Mouse (Mus musculus) ES-E14 (cell line): ENCODE data around the gene C1ql1. TPM values are rescaled to one million over a fixed set of nuclear protein-coding genes. Genes with fewer than 3 reads are reported as not detected.
"Not testable (repeated sequence)": the region's sequence is repeated elsewhere in the genome, so short reads cannot be mapped to it uniquely, and the experiment has no call there.

ENCODE experiments used
- DNase-seq: peaks from one replicate; pipeline ENCODE4 v3.0.0-alpha.2; 2013; ENCODE audit warnings: low read depth, low spot score
- H3K27ac ChIP-seq: 2 replicates; pipeline ENCODE4 v1.5.1; 2012; ENCODE audit warnings: low read depth, mild to moderate bottlenecking, low read length, moderate library complexity, mixed read lengths; ENCODE audit not compliant: poor library complexity, insufficient read depth, severe bottlenecking
- H3K36me3 ChIP-seq: 2 replicates; pipeline ENCODE4 v1.6.1; 2012; ENCODE audit warnings: mild to moderate bottlenecking, low read length, moderate library complexity, mixed read lengths; ENCODE audit not compliant: control insufficient read depth, poor library complexity, insufficient read depth, severe bottlenecking
- H3K4me1 ChIP-seq, 2 experiments: fragments of 150-350 bp in 1 of 2; sonication (generic) in 1 of 2; 2 replicates each; pipeline ENCODE4 v1.6.1; 2012; ENCODE audit warnings: low read length in 2 of 2, mild to moderate bottlenecking in 1 of 2, mixed read lengths in 1 of 2; ENCODE audit not compliant: control insufficient read depth in 2 of 2, insufficient read depth in 2 of 2, poor library complexity in 1 of 2
- H3K4me3 ChIP-seq, 2 experiments: fragments of 150-350 bp in 1 of 2; sonication (generic) in 1 of 2; 2 replicates each; pipeline ENCODE4 v1.5.1; 2012; ENCODE audit warnings: low read length in 2 of 2, low read depth in 1 of 2, mild to moderate bottlenecking in 1 of 2, mixed read lengths in 1 of 2; ENCODE audit not compliant: insufficient read depth in 1 of 2, poor library complexity in 1 of 2, severe bottlenecking in 1 of 2
- H3K9ac ChIP-seq: 2 replicates; pipeline ENCODE4 v1.6.1; 2012; ENCODE audit warnings: low read depth, mild to moderate bottlenecking, low read length, mixed read lengths; ENCODE audit not compliant: poor library complexity, insufficient read depth, severe bottlenecking
- H3K9me3 ChIP-seq: fragments of 150-350 bp; sonication (generic); 2 replicates; pipeline ENCODE4 v1.6.1; 2012; ENCODE audit warnings: low read depth, mild to moderate bottlenecking, low read length; ENCODE audit not compliant: control insufficient read depth, insufficient read depth
- CHD2 ChIP-seq: IDR thresholded peaks from 2 replicates; pipeline ENCODE4 v1.6.1; 2014; ENCODE audit warnings: mild to moderate bottlenecking, low read depth, low read length, inconsistent platforms
- HCFC1 ChIP-seq: IDR thresholded peaks from 2 replicates; pipeline ENCODE4 v1.6.1; 2012; ENCODE audit warnings: low read length, inconsistent platforms, borderline replicate concordance; ENCODE audit not compliant: insufficient read depth
- MAFK ChIP-seq: IDR thresholded peaks from 2 replicates; pipeline ENCODE4 v1.6.1; 2014; ENCODE audit warnings: mild to moderate bottlenecking, low read depth, low read length, inconsistent platforms; ENCODE audit not compliant: insufficient read depth
- ZC3H11A ChIP-seq: IDR thresholded peaks from 2 replicates; pipeline ENCODE4 v1.6.1; 2012; ENCODE audit warnings: low read depth, mild to moderate bottlenecking, inconsistent platforms, low read length, borderline replicate concordance
- ZNF384 ChIP-seq: IDR thresholded peaks from 2 replicates; pipeline ENCODE4 v1.6.1; 2012; ENCODE audit warnings: low read depth, low read length, inconsistent platforms
- in situ Hi-C, 2 experiments: fragments of 600-800 bp; cut with MboI; formaldehyde crosslinking; loops; one replicate each; pipeline ENCODE4 v1.15.1; 2025; ENCODE audit warnings: low sequenced_read_pairs in 2 of 2, inconsistent platforms in 1 of 2; ENCODE audit not compliant: unreplicated experiment in 2 of 2
- total RNA-seq: library from RNA; depleted of rRNA; stranded (reverse); fragments of 300-350 nt; gene quantifications from 2 replicates; pipeline ENCODE4 v1.2.3, GENCODE M21; 2012

C1ql1 gene
- total RNA-seq, 1 experiment: 3.3 TPM

DNA sequence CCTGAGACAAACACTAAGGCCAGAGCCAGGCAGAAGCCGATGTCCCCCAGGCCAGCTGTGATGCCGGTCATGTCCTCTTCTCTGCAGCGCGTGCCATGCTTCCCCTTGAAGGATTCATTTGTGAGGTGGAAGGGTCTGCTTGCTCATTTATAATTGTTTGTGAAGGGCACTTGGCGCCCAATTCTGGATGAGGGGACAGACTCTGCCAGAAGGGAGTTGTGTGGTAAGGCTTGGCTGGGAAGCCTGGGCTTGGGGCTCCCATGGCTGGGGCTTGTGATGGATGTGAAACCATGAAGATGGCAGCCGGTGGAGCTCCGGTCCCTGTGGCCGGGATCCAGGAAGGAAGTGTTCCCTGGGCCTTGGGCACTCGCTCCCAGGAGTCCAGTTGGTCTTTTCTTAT is 37.6 kb upstream of the C1ql1 start:
- Histone ChIP-seq H3K9me3 (no peaks in the 10 kb centered on the region), H3K4me1 (no peaks in the 10 kb centered on the region), H3K36me3 (no peaks in the 10 kb centered on the region), H3K4me3 (no peak overlapping the region), H3K9ac (no peak overlapping the region), H3K27ac (no peak overlapping the region)
- in situ Hi-C loops: no loop called here
- DNase-seq: no peak
- TF ChIP-seq HCFC1 (no peak), CHD2 (no peak), MAFK (no peak), ZNF384 (no peak)

DNA sequence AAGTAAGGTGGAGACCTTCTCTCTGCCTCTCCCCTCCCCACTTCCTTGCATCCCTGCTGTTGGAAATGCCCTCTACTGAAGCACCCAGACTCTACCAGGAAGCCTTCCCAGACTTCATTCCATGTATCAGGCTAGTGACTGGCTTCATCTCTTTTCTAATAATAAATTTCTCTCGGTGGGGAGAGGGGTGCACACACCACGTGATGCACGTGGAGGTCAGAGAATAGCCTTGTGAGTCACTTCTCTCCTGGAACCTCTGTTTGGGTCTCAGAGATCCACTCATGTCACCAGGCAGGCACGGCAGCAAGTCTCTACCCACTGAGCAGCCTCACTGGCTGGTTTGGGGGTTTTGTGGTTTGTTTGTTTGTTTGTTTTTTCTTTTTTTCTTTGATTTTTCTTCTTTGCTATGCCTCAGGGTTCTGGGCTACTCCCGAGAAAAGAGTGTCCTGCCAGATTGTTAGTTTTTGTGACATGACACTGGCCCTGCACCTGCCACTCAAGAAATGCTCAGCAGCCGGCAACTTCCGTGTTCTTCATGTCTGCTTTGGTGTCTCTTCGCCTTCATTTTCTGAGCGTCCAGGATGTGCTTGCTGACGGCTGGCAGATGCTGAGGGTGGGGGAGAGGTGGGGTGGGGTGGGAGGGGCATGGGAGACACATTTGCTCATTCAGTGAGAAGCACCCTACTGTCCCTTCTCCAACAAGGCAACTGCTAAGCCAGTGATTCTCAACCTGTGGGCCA is 34.8 kb upstream of the C1ql1 start:
- no peaks in the 10 kb centered on the region for H3K4me1 ChIP-seq
- in situ Hi-C loops: no loop called here
- H3K27ac ChIP-seq: no peak overlapping the region
- H3K9me3 ChIP-seq: no peaks in the 10 kb centered on the region
- H3K9ac ChIP-seq: no peak overlapping the region
- no peak for TF ChIP-seq CHD2
- no peak for TF ChIP-seq ZC3H11A
- TF ChIP-seq MAFK: no peak
- no peak for TF ChIP-seq HCFC1
- no peak for TF ChIP-seq ZNF384
- H3K4me3 ChIP-seq: no peak overlapping the region
- DNase-seq: no peak
- H3K36me3 ChIP-seq: no peaks in the 10 kb centered on the region

DNA sequence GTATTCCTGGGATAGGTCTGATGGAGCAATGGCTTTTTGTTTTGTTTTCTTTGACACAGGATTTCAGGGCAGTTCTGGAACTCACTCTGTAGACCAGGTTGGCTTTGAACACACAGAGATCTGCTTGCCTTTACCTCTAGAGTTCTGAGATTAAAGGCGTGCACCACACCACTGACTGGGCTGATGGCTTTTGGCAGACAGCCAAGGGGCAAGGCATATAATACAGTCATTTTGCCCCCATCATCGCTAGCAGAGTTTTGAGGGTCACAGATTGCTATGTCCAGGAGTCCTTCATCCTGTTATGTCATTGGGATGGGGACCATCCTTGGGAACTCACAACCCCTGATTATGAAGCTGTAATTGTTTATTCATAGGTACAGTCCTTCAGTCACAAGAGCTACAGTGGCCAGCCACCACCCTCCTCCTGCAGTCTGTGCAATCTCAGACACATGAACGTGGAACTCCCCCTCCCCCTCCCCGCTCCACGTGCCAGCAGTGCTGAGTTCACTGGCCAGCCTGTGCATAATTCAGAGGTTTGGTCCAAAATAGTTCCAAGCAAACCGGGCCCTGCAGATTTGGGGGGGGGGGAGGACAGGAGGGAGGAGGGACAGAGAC is 31.7 kb upstream of the C1ql1 start:
- H3K9ac ChIP-seq: no peak overlapping the region
- H3K4me3 ChIP-seq: no peak overlapping the region
- H3K9me3 ChIP-seq: no peaks in the 10 kb centered on the region
- no peak for DNase-seq
- TF ChIP-seq ZC3H11A: no peak
- TF ChIP-seq HCFC1: no peak
- no peak for TF ChIP-seq CHD2
- TF ChIP-seq MAFK: no peak
- TF ChIP-seq ZNF384: no peak
- in situ Hi-C loops: no loop called here
- H3K27ac ChIP-seq: no peak overlapping the region
- no peaks in the 10 kb centered on the region for H3K36me3 ChIP-seq
- H3K4me1 ChIP-seq: no peaks in the 10 kb centered on the region

DNA sequence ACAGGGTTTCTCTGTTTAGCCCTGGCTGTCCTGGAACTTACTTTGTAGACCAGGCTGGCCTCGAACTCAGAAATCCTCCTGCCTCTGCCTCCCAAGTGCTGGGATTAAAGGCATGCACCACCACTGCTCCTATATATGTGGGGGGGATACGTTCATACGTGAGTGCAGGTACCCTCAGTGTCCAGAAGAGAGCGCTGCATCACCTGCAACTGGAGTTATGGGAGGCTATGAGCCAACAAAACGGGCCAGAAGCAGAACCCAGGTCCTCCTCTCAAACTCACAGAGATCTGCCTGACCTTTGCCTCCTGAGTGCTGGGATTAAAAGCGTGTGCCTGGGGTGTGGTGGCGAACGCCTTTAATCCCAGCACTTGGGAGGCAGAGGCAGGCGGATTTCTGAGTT is 29.5 kb upstream of the C1ql1 start:
- H3K9me3 ChIP-seq, H3K36me3 ChIP-seq, H3K9ac ChIP-seq, H3K4me3 ChIP-seq, H3K4me1 ChIP-seq, in situ Hi-C loops, H3K27ac ChIP-seq: not testable (repeated sequence)
- TF ChIP-seq ZC3H11A: peak; percentile 20; the same call in 1 of the 2 replicates
- peak; percentile 60 for DNase-seq
